Mouse (Mus musculus): ENCODE measurements around the gene Otop3.

DNA sequence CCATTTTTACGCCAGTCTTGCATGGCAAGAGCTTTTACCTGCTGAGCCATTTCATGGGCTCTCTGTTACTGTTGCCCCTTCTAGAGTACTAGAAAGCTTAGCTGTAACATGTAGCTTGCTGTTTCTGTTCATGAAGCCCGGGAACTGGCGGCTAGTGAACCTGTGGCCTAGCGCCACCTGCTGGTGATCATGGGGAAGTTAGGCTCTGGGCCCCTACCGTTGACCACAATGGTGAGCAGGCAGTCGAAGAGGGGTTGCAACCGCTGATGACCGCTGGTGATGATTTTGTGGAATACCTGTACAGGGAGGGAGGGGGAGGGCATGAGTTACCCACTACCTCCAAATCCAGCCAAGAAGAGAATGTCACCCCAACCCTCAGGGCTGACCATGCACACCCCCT is 19.7 kb downstream of the Otop3 start:
- no peak for TF ChIP-seq POLR2A (IDR thresholded peaks at IDR 0.05; ENCODE audit: borderline replicate concordance, low read depth, low read length)
- peak; percentile 71 for TF ChIP-seq CTCF (IDR thresholded peaks at IDR 0.05; ENCODE audit: low read depth, low read length)
